Mouse (Mus musculus): ENCODE results near the gene Acan.

The Acan gene

GRCm38 (mm10) chr7:79053383-79053889 lies at the start of gene Acan:
Acan (plus strand) TSS chr7:79053483.
- DNase-seq (ENCODE audit: low read depth, low spot score) = no peak

DNA sequence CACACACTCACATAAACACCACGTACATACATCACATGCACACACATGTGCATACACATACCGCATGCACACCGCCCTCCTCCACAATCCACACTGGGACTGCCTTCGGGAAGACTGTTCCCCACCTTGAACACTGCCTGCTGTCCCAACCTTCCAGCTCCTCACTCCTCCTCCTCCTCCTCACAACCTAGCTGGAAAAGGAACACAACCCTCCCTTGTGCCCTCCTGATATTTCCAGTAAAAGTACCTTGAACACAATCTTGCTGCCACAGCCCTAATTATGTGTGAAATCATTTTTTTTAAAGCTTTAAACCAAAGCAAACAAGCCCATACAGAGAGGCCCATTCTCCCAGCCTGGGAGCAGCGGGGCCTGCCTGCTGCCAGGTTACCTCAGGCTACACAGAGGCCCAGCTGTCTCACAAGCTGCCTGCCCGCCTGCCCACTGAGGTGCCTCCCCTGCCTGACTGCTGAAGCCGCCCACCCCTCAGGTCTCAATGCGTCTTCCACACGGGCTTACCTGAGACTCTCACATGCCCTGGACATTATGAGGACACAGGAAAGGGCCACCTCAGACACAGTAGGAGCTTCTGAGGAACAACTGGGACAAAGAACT lies 31.9 kb upstream of the Acan start:
- DNase-seq (ENCODE audit: low read depth, low spot score) = no peak

DNA sequence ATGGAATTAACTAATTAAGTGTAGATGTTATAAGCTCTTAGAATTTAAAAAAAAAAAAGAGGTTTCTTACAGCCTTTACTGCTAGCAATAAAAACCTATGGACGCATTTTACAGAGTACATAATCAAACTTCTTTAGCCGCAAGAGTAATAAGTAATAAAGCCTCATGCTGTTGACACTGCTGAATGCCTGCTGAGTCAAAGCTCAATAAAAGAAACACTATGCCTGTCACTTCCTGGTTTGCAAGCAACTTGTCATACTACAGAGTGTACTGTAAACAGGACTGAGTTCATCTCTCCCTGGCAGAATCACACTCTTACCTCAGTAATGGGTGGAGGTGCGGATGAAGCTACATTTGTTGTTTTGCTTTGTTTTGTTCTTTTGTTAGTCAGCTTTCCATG lies 24.1 kb upstream of the Acan start:
- no peak for DNase-seq (ENCODE audit: low read depth, low spot score)

DNA sequence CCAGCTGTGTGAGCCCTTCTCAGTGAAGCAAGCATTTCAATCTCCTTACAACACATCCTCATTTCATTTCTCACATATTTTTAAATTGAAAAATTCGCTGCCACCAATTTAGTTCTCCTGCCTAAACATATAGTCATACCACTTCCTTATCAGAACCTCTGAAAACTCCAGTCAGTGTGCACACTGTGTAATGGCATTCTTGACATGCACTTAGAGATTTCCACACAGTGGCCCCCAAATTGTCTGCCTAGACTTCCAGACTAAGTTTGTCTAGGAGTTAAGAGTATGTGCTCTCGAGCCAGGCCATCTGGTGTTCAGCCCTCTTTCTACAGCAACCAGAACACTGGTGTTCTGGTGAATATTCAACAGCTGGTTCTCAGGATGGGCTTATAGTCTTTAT lies 19.5 kb upstream of the Acan start:
- DNase-seq (ENCODE audit: low read depth, low spot score) = no peak

GRCm38 (mm10) chr7:79034521-79034920 lies 18.8 kb upstream of the Acan start:
- DNase-seq (ENCODE audit: low read depth, low spot score) = no peak

DNA sequence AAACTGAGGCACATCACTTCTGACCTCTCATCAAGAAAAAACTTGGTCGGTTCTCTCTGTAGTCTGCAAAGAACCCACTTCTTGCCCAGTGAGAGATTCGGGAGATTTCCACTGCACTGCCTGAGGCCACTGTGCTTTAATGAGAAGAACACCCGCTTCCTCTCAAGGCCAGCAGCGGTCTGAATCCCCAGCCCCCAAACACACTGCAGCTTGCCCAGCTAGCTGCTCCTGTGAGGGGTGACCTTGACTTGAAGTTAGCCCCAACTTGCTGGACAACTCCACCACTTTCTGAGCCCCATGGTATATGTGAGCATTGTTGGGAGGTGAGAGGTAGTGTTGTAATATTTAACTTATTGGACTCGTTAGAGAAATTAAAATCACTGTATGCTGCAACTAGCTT lies 1.2 kb upstream of the Acan start:
- no peak for DNase-seq (ENCODE audit: low read depth, low spot score)

DNA sequence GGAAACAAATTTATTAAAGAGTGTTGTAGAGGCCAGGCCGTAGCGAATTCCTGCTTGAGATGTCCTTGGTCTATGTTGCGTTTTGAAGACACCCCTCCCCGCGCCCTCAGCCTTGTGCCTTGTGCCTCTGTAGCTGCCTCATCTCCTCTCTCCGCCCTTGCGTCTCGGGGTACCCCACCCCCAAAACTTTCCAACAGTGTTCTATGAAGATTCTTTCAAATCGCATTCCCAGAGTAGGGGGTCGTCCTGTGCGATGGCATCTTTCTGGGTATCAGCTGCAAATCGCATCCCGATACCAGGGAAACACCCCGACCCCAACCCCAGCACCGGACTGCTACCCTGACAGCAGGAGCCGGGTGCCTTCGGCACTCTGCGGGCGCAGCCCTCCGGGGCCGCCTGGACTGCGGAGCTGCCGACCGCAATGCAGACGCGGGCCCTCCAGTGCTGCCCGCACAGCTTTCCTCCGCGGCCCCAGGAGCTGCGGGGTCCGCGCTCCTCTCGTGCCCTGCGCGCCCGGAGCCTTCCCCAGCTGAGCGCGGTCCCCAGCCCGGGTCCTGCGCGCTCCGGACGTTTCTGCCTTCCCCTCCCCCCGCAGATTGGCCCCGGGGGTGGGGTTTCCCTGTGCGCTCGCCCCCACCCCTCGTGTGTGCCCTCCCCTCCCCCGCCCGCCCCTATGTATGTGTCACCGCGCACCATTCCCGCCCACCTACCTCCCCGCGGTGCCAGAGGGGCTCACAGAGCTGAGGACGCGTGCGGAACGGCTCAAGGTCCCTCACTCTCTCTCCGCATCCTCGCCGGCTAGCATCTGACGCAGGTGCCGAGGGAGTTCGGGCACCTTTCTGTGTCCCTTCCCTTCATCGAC lies 531 bp upstream of the Acan start:
- DNase-seq (ENCODE audit: low read depth, low spot score) = no peak

- no peak for DNase-seq (ENCODE audit: low read depth, low spot score)
Observed at GRCm38 (mm10) chr7:79054111-79054510, 828 bp downstream of the Acan start.

DNA sequence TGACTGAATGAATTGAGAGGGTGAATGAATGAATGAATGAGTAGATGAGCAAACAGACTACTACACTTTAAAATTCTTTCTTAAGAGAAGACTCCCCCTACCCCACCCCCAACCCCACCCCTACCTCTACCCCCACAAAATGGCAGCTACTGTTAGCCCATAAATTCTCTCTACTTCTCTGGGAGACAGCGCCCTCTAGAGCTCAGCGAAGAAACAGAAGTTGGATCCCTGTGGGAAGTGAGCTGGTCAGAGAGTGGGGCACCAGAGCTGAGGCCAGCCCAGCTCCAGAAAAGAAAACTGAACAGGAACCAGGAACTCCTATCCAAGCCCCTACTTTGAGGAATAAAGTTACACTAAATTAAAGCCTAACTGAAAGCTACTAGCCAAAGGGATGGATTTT lies 5.3 kb downstream of the Acan start:
- no peak for DNase-seq (ENCODE audit: low read depth, low spot score)

GRCm38 (mm10) chr7:79067466-79067865 lies 14.2 kb downstream of the Acan start:
- no peak for DNase-seq (ENCODE audit: low read depth, low spot score)

DNA sequence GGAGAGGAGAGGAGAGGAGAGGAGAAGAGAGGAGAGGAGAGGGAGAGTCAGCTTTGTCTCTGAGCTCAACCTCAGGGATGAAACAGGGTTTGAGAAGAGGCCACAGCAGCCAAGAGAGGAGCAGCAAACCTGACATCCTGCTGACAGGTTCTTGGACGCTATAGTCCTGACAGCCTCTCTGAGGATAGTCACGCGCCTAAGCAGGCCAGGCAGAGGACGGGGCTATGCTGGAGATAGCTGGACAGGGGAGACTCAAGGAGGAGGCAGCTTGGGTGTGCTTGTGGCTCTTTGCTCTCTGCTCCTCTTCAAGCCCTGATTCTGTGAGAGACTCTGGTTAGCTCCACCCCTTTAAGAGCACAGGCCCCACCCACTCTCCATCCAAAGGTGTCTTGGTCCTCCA lies 14.9 kb downstream of the Acan start:
- DNase-seq (ENCODE audit: low read depth, low spot score) = no peak

DNA sequence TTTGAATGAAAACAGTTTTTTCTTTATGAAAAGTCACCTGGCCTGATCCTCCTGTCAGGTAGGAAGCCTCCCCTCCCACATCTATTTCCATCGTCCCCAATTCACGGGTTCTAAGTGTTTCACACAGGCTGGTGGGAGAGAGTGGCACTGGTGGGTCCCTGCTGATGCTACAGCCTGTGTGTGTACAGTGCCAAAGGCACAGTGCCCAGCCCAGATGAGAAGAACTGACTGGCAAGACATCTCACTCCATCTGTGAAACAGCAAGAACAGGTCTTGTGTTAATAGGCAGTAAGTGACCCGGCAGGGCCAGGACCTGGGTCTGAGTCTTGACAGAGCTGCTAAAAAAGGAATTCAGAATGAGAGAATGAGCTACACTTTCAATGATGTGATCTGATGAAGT lies 25.9 kb downstream of the Acan start:
- no peak for DNase-seq (ENCODE audit: low read depth, low spot score)

- peak; percentile 62 for DNase-seq (ENCODE audit: low read depth, low spot score)
Observed at GRCm38 (mm10) chr7:79080572-79081399, 27.5 kb downstream of the Acan start.

- no peak for DNase-seq (ENCODE audit: low read depth, low spot score)
Observed at GRCm38 (mm10) chr7:79089111-79089510, 35.8 kb downstream of the Acan start.

- DNase-seq (ENCODE audit: low read depth, low spot score) = no peak
Observed at GRCm38 (mm10) chr7:79096492-79096891, 43.2 kb downstream of the Acan start.

DNA sequence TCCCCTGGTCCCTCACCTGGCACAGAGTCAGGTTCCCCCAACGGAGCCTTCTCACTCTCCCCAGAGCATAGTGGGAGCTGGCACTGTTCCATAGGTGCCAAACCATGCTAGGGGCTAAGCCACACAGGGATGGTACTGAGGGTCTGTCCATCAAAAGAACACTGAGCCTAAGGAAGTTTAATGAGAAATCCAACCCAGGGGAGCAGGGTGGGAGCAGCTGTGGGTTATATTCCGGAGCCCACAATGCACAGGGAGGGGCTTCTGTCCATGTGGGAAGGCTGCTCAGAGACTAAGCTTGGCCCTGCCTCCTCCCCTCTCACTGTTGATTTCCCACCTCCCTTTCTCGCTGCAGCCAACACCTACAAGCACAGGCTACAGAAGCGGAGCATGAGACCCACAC lies 60.6 kb downstream of the Acan start:
- DNase-seq (ENCODE audit: low read depth, low spot score) = no peak

GRCm38 (mm10) chr7:79123465-79123864 lies 70.2 kb downstream of the Acan start:
- DNase-seq (ENCODE audit: low read depth, low spot score) = no peak

DNA sequence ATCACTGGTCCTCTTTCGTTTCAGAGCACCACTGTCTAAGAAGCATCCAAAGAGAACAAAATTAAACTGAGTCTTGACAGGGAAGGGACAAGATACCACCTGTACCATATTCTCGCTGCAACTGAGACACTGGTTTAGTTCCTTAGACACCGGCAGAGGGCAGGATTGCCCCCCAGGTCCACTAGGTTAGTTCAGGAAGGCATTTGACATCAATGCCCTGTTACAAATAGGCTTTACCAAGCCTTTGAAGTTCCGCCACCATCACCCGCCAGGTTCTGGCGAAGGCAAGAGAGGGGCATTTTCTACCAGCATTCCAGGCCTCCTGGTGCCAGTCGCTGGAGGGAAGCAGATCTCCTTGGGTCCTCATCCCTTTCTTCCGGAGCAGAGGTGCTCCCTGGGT lies 76.6 kb downstream of the Acan start:
- no peak for DNase-seq (ENCODE audit: low read depth, low spot score)

DNA sequence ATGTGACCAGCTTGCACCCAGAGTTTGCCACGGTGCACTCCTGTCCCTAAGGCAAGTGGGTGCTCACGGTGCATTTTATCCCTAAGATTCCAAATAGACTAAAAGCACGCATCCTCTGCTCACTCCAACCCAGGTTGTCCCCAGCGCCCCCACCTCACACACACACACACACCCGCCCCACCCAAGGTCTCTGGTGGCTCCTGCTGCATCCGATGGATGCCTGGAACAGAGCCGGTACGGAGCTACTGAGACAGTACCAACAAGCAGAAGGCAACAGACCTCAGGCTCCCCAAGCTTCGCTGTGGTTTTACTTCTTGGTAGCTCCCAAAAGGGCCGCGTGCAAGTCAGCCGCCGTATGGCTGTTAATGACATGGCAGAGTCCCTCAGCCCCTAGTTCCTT lies 77.1 kb downstream of the Acan start:
- no peak for DNase-seq (ENCODE audit: low read depth, low spot score)

GRCm38 (mm10) chr7:79130843-79131444 lies 77.7 kb downstream of the Acan start, which contains the start of gene Hapln3:
Hapln3 (minus strand) TSS chr7:79131018.
- DNase-seq (ENCODE audit: low read depth, low spot score) = no peak

DNA sequence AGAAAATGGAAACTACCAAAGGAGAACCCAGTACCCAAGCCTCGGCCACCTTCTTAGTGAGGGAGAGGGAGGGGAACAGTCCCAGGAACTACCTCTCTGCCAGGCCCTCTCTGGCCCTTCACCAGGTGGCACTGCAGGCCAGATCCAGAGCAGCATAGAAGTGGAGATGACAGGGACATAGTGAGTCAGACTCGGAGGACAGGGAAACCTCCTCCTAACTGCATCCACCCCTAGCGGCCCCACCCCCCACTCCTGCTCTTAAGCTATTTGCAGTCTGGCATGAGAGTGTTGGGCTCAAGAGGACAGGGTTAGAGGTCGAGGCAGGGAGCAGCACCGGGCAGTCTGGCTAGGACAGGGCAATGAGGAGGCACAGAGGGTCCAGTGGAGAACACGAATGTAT lies 80.1 kb downstream of the Acan start:
- no peak for DNase-seq (ENCODE audit: low read depth, low spot score)

GRCm38 (mm10) chr7:79139328-79139824 lies 86.1 kb downstream of the Acan start:
- no peak for DNase-seq (ENCODE audit: low read depth, low spot score)
